Mouse (Mus musculus): Measurements from ENCODE around the gene Olfr97. TPM values are rescaled to one million over a fixed set of nuclear protein-coding genes. Genes with fewer than 3 reads are reported as not detected.
"Not testable (repeated sequence)": the region's sequence is repeated elsewhere in the genome, so short reads cannot be mapped to it uniquely, and the experiment has no call there.

The Olfr97 gene
- polyA plus RNA-seq (2015; fragmentation: Nextera tagmentation; extraction: Ambion mirVana), result not detected in 2 replicates

DNA sequence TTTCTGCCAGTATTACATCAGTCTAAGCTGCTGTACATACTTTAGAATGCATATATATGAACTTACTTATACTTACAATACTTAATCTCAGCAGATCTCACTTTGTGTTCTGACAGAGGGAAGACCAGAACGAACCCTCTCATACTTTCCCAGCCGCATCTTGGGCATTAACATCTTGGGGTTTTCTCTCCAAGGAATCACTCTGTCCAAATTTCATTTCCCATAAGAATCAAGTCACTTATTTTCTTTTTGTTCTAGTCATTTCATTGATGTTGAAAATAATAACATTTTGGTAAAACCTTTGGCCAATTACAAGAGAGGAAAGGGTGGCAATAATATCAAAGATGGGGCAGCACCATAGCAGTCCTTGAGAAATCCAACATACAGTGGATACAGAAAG, at the start of gene Olfr97:
Olfr97 (minus strand) TSS at position 101 of the 400 bp plus-strand sequence.
- H3K27me3 ChIP-seq; H3K9me3 ChIP-seq (replicated peaks); H3K36me3 ChIP-seq; H3K9ac ChIP-seq; H3K27ac ChIP-seq (replicated peaks); H3K4me2 ChIP-seq (replicated peaks); ATAC-seq (ENCODE audit: insufficient number of reproducible peaks, low FRiP score, low TSS enrichment, low read depth); H3K4me1 ChIP-seq; H3K4me3 ChIP-seq (replicated peaks): not testable (repeated sequence)
- 92% methylated on average over 2 of the region's 2 CpGs for WGBS

DNA sequence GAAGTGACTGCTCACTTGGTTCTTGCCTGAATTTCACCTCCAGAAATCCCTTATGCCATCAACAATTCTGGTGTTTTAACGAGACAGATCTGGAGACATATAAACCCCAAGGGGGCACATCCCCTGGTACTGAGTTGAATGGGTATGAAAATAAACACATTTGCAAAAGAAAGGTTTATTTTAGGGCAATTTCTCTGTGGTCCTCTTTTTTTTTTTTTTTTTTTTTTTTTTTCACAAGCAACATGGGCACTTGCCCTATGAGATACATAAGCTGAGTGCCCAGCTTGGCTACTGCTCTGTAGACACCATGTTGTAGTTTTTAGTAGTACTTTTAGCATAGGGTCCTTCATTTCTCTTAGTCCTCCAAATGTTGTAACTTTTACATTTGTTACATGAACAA, 46.2 kb upstream of the Olfr97 start, which contains the start of gene Olfr99:
Olfr99 (minus strand) TSS at position 101 of the 400 bp plus-strand sequence.
- Histone ChIP-seq H3K36me3 (no peaks in the 10 kb centered on the region), H3K4me3 (replicated peaks) (no peak within 1 kb of the TSS)
- WGBS, result 66% methylated on average over 1 of the region's 1 CpGs

DNA sequence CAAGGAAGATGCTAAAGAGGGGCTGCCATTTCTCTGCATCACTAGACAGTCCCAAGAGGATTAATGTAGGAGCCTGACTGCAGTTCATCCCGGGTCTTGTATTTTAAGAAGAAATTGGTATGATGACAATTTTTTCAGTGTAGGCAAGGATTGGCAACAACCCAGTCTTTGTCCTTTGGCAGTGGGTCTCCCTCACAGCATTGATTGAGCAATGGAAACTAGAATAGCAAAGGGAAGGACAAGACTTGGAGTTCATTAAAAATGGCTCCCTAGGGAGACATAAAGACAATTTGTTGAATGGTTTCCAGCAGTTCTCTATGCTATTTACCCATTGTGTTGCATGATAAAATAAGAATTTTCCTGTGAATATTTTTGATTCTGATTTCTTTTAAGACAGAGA, 43.2 kb upstream of the Olfr97 start:
- no peak overlapping the region for H3K27ac ChIP-seq (replicated peaks)
- no peaks in the 10 kb centered on the region for H3K36me3 ChIP-seq
- H3K9ac ChIP-seq, result no peak overlapping the region
- H3K27me3 ChIP-seq, result no peaks in the 10 kb centered on the region
- no peak overlapping the region for H3K4me3 ChIP-seq (replicated peaks)
- ATAC-seq (ENCODE audit: insufficient number of reproducible peaks, low FRiP score, low TSS enrichment, low read depth), result no peak
- WGBS, result 72% methylated on average over 1 of the region's 1 CpGs
- no peak overlapping the region for H3K4me2 ChIP-seq (replicated peaks)
- H3K9me3 ChIP-seq (replicated peaks), result no peaks in the 10 kb centered on the region
- no peaks in the 10 kb centered on the region for H3K4me1 ChIP-seq

More for the DNA sequence above, 46.2 kb upstream of the Olfr97 start, which contains the start of gene Olfr99:
- H3K4me2 ChIP-seq (replicated peaks), result no peak within 1 kb of the TSS
- H3K9ac ChIP-seq, result no peak within 1 kb of the TSS
- H3K4me1 ChIP-seq, result no peaks in the 10 kb centered on the region
- H3K9me3 ChIP-seq (replicated peaks), result no peaks in the 10 kb centered on the region
- ATAC-seq (ENCODE audit: insufficient number of reproducible peaks, low FRiP score, low TSS enrichment, low read depth), result no peak
- H3K27me3 ChIP-seq, result no peaks in the 10 kb centered on the region
- no peak within 1 kb of the TSS for H3K27ac ChIP-seq (replicated peaks)

DNA sequence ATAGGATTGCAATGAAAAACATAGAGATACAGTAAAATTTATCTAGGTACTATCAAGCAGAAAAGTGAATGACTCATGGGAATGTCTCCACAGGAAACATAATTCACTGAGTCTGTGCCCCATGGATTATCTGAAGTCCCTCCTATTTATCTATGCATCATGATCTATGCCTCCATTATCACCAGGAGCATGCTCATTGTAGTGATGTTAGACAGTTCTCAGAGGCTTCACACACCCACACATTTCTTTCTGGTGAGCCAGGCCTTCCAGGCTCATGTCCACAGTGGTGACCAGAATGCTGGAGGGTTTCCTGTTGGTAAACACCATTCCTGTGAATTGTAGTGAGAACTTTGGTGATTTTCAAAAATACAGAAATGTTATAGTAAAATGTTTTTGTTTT, 39.4 kb upstream of the Olfr97 start:
- no peak for ATAC-seq (ENCODE audit: insufficient number of reproducible peaks, low FRiP score, low TSS enrichment, low read depth)
- Histone ChIP-seq H3K27me3 (no peaks in the 10 kb centered on the region), H3K36me3 (no peaks in the 10 kb centered on the region), H3K27ac (replicated peaks) (no peak overlapping the region), H3K4me3 (replicated peaks) (no peak overlapping the region), H3K4me1 (no peaks in the 10 kb centered on the region), H3K9ac (no peak overlapping the region), H3K4me2 (replicated peaks) (no peak overlapping the region), H3K9me3 (replicated peaks) (no peaks in the 10 kb centered on the region)

DNA sequence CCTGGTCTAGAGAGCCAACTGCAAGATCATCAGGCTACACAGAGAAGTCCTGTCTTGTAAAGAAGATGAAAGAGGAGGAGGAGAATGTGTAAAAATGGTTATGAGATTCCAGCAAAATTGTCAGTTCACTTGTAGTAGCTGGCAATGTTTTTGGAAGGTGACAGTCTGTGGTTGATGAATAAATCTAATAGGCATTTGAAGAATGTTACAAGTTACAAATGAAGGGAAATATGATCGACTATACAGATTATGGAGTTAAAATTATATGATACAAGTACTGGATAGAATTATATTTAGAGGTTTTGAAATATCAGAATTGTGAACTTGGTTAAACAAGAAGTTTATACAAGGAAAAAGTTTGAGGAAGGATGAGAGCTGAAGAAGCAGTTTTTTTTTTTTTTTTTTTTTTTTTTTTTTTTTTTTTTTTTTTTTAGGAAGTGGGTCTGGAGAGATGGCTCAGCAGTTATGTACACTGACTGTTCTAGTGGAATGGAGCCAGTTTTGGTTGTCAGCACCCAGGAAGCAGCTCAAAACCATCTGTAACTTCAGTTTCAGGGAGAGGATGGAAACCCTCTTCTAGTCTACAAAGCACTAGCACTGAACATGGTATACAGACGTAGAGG, 38.6 kb upstream of the Olfr97 start:
- Histone ChIP-seq H3K4me3 (replicated peaks) (no peak overlapping the region), H3K9ac (no peak overlapping the region), H3K4me2 (replicated peaks) (no peak overlapping the region), H3K36me3 (no peaks in the 10 kb centered on the region), H3K9me3 (replicated peaks) (no peaks in the 10 kb centered on the region), H3K4me1 (no peaks in the 10 kb centered on the region), H3K27me3 (no peaks in the 10 kb centered on the region), H3K27ac (replicated peaks) (no peak overlapping the region)
- no peak for ATAC-seq (ENCODE audit: insufficient number of reproducible peaks, low FRiP score, low TSS enrichment, low read depth)
- WGBS, result 62% methylated on average over 2 of the region's 2 CpGs

DNA sequence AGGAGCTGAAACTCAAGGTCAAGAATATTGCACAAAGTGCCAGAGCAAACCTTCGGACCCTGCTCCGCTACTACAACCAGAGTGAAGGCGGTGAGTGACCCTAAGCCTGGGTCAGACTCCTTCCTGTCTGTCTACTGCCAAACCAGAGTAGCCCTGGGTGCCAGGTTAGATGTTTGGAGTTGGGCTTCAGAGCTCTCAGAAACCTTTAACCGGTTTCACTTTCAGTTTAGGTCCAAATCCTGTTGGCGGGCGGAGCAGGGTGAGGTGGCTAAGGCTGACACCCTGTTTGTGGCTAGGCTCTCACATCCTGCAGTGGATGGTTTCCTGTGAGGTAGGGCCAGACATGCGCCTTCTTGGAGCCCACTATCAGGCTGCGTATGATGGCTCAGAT, 33.6 kb upstream of the Olfr97 start:
- 0 out of 2 replicates have a peak, but pooled peaks have one; percentile 60 for ATAC-seq (ENCODE audit: insufficient number of reproducible peaks, low FRiP score, low TSS enrichment, low read depth)
- no peak overlapping the region for H3K9ac ChIP-seq
- peak overlapping the region; percentile 54 for H3K4me3 ChIP-seq (replicated peaks)

DNA sequence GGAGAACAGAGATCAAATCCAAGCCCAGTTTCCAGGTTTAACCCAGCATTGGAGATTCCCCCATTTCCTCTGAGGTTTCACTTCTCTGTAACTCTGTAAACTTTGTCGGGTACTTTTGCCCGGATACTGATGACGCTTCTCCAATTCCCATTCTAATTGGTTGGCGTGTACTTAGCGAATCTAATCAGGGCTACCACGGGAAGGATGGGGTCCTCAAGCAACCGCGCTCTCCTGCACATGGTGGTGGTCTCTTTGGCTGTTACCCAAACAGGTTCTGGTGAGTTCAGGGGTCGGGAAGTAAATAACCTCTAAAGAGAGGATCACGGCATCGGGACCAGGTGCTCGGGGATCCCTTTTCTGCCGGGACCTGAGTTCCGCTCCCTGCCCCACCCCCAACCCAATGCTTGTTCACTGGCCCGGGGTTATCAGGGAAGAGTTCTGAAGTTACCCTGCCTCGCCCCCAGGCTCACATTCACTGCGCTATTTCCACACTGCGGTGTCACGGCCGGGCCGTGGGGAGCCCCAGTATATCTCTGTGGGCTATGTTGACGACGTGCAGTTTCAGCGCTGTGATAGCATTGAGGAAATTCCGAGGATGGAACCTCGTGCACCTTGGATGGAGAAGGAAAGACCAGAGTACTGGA, 33.0 kb upstream of the Olfr97 start, which contains the start of gene H2-M3:
H2-M3 (plus strand) TSS at position 163 of the 644 bp plus-strand sequence.
- Histone ChIP-seq H3K27ac (replicated peaks) (no peak within 1 kb of the TSS), H3K4me2 (replicated peaks) (peak within 1 kb of the TSS; percentile 91), H3K36me3 (no peaks in the 10 kb centered on the region), H3K9me3 (replicated peaks) (no peaks in the 10 kb centered on the region), H3K4me3 (replicated peaks) (peak within 1 kb of the TSS; percentile 54), H3K4me1 (0 out of 2 replicates have a peak, but pooled peaks cover 5% of the 10 kb centered on the region), H3K27me3 (no peaks in the 10 kb centered on the region), H3K9ac (no peak within 1 kb of the TSS)
- WGBS, result 1% methylated on average over 26 of the region's 26 CpGs
- peak; percentile 73; the same call in 1 of the 2 replicates for ATAC-seq (ENCODE audit: insufficient number of reproducible peaks, low FRiP score, low TSS enrichment, low read depth)

More for the DNA sequence above, 33.6 kb upstream of the Olfr97 start:
- 60% methylated on average over 8 of the region's 8 CpGs for WGBS
- Histone ChIP-seq H3K4me2 (replicated peaks) (peak overlapping the region; percentile 91), H3K27me3 (no peaks in the 10 kb centered on the region), H3K36me3 (no peaks in the 10 kb centered on the region), H3K4me1 (0 out of 2 replicates have a peak, but pooled peaks cover 5% of the 10 kb centered on the region), H3K27ac (replicated peaks) (no peak overlapping the region), H3K9me3 (replicated peaks) (no peaks in the 10 kb centered on the region)

DNA sequence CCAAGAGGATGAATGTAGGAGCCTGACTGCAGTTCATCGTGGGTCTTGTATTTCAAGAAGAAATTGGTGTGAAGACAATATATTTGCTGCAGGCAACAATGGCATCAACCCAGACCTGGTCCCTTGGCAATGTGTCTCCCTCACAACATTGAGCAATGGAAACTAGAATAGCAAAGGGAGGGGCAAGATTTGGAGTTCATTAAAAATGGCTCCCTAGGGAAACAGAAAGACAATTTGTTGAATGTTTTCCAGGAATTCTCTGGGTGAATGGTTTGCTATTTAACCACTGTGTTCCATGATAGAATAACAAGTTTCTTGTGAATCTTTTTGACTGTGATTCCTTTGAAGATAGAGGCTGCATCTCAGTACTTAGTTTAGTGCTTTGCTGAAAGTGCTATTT, 26.5 kb upstream of the Olfr97 start, which contains the start of gene Olfr98:
Olfr98 (minus strand) TSS at position 124 of the 400 bp plus-strand sequence.
- no peaks in the 10 kb centered on the region for H3K27me3 ChIP-seq
- no peaks in the 10 kb centered on the region for H3K9me3 ChIP-seq (replicated peaks)
- 81% methylated on average over 1 of the region's 1 CpGs for WGBS
- H3K27ac ChIP-seq (replicated peaks), result no peak within 1 kb of the TSS
- no peak within 1 kb of the TSS for H3K4me3 ChIP-seq (replicated peaks)
- no peak within 1 kb of the TSS for H3K9ac ChIP-seq
- H3K36me3 ChIP-seq, result no peaks in the 10 kb centered on the region
- H3K4me1 ChIP-seq, result no peaks in the 10 kb centered on the region
- H3K4me2 ChIP-seq (replicated peaks), result no peak within 1 kb of the TSS
- no peak for ATAC-seq (ENCODE audit: insufficient number of reproducible peaks, low FRiP score, low TSS enrichment, low read depth)

DNA sequence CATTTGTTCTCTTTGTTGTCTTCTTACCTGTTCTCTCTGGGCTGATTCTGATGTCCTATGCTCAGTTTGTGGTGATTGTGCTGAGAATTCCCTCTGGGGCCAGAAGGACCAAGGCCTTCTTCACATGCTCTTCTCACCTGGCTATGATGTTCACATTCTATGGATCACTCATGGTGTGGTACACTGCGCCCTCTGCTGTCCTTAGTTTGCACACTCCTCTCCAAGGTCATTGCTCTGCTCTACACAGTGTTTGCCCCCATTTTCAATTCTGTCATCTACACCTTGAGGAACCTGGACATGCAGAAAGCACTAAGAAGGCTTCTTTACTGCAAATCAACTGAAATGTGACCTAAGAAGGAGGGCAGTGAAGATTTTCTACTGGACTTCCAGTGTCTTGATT, 13.4 kb upstream of the Olfr97 start:
- WGBS, result 0% methylated on average over 1 of the region's 1 CpGs
- Histone ChIP-seq H3K9ac (no peak overlapping the region), H3K36me3 (no peaks in the 10 kb centered on the region), H3K9me3 (replicated peaks) (no peaks in the 10 kb centered on the region), H3K4me3 (replicated peaks) (no peak overlapping the region), H3K27me3 (no peaks in the 10 kb centered on the region), H3K4me1 (no peaks in the 10 kb centered on the region), H3K27ac (replicated peaks) (no peak overlapping the region), H3K4me2 (replicated peaks) (no peak overlapping the region)
- ATAC-seq (ENCODE audit: insufficient number of reproducible peaks, low FRiP score, low TSS enrichment, low read depth), result no peak

DNA sequence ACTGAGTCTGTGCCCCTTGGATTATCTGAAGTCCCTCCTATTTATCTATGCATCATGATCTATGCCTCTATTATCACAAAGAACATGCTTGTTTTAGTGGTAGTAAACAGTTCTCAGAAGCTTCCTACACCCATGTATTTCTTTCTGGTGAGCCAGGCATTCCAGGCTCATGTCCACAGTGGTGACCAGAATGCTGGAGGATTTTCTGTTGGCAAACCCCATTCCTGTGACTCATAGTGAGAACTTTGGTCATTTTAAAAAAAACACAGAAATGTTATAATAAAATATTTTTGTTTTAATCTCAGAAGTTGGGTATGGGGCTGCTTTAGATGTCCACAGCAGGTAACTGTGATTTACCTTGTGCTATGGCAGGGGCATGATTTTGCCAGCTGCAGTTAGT, 12.3 kb upstream of the Olfr97 start:
- H3K9ac ChIP-seq, result no peak overlapping the region
- no peaks in the 10 kb centered on the region for H3K9me3 ChIP-seq (replicated peaks)
- no peak for ATAC-seq (ENCODE audit: insufficient number of reproducible peaks, low FRiP score, low TSS enrichment, low read depth)
- no peaks in the 10 kb centered on the region for H3K27me3 ChIP-seq
- no peak overlapping the region for H3K4me2 ChIP-seq (replicated peaks)
- H3K36me3 ChIP-seq, result no peaks in the 10 kb centered on the region
- no peak overlapping the region for H3K27ac ChIP-seq (replicated peaks)
- H3K4me3 ChIP-seq (replicated peaks), result no peak overlapping the region
- no peaks in the 10 kb centered on the region for H3K4me1 ChIP-seq

DNA sequence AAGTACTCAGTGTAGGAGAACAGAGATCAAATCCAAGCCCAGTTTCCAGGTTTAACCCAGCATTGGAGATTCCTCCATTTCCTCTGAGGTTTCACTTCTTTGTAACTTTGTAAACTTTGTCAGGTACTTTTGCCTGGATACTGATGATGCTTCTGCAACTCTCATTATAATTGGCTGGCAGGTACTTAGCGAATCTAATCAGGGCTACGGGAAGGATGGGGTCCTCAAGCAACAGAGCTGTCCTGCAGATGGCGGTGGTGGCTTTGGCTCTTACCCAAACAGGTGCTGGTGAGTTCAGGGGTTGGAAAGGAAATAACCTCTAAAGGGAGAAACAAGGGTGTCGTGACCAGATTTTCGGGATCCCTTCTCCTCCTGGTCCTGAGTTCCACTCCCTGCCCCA, 9.6 kb upstream of the Olfr97 start:
- ATAC-seq (ENCODE audit: insufficient number of reproducible peaks, low FRiP score, low TSS enrichment, low read depth), result no peak

More for the DNA sequence above, 9.6 kb upstream of the Olfr97 start:
- Histone ChIP-seq H3K4me3 (replicated peaks) (no peak overlapping the region), H3K9ac (no peak overlapping the region), H3K4me2 (replicated peaks) (no peak overlapping the region), H3K4me1 (no peaks in the 10 kb centered on the region), H3K36me3 (no peaks in the 10 kb centered on the region), H3K27me3 (no peaks in the 10 kb centered on the region), H3K27ac (replicated peaks) (no peak overlapping the region), H3K9me3 (replicated peaks) (no peaks in the 10 kb centered on the region)
- WGBS, result 25% methylated on average over 5 of the region's 5 CpGs

All from embryonic facial prominence, embryonic 15.5 days (tissue).